Mouse (Mus musculus) granulocyte monocyte progenitor cell, adult 5-6 weeks (primary cell): ENCODE data around the gene Las1l. TPM values are rescaled to one million over a fixed set of nuclear protein-coding genes. Genes with fewer than 3 reads are reported as not detected.
"Not testable (repeated sequence)": the region's sequence is repeated elsewhere in the genome, so short reads cannot be mapped to it uniquely, and the experiment has no call there.

Source experiments
- ATAC-seq: replicated peaks from 2 replicates; pipeline ENCODE4 v1.8.0; 2016; ENCODE audit warnings: mild to moderate bottlenecking, moderate TSS enrichment, inconsistent platforms; ENCODE audit not compliant: poor library complexity, severe bottlenecking
- total RNA-seq, 2 experiments: library from RNA; stranded (forward) in 1 of 2; stranded (reverse) in 1 of 2; fragments of 200-712, 200-1000 nt in 1 of 2; fragments of >200 nt in 1 of 2; fragmentation: Nextera tagmentation in 1 of 2; gene quantifications; 2 replicates each; pipeline ENCODE4 v1.2.3; 2014 to 2017

Gene Las1l
- 41.8 and 47.4 TPM in 2 replicates for total RNA-seq (2014; fragmentation: Nextera tagmentation)
- 43.3 and 46.0 TPM in 2 replicates for total RNA-seq (2017)

DNA sequence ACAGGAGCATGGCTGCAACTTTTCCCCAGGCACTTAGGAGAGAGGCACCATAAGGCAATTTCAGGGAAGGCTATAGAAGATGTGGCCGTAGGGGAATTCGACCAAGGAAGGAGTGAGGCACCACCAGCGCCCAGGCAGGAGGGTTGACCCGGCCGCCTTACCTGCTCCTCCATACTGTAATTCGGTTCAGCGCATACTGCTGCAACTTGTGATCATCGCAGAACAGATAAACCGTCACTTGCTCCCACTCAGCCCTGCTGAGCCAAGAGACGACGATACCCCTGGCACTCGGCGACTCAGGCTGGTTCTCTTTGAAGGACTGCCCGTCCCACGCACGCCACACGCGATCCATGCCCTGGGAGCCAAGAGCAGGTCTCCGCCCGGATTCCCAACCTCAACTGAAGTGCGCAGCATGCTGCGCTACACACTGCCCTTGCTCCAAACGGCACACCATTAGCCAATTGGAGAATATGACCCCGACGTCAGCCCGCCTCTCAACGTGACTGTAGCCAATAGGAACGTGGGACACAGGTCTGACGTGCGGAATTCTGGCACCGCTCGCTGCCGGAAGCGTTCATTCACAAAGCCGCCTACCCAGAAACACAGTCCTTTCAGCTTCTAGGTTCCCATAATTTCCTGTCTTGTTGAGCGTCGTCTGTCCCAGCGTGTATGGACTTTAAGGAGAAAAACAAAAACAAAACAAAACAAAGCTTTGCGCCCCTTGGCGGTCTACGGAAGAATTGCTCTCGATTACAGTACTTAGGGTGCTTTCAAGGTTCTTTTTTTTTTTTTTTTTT is at the start of gene Las1l:
Las1l (minus strand) TSS at position 466 of the 797 bp plus-strand sequence.
- peak; percentile 98 for ATAC-seq

- no peak for ATAC-seq
These were observed 49.6 kb upstream of the Las1l start for GRCm38 (mm10) chrX:96006395-96006794.

GRCm38 (mm10) chrX:95999601-96000000 is 42.8 kb upstream of the Las1l start:
- peak; percentile 70 for ATAC-seq

- ATAC-seq, result no peak; the same call in 1 of the 2 replicates
These were observed 36.4 kb upstream of the Las1l start for GRCm38 (mm10) chrX:95993206-95993605.

GRCm38 (mm10) chrX:95969936-95970335 is 13.2 kb upstream of the Las1l start:
- ATAC-seq, result no peak

DNA sequence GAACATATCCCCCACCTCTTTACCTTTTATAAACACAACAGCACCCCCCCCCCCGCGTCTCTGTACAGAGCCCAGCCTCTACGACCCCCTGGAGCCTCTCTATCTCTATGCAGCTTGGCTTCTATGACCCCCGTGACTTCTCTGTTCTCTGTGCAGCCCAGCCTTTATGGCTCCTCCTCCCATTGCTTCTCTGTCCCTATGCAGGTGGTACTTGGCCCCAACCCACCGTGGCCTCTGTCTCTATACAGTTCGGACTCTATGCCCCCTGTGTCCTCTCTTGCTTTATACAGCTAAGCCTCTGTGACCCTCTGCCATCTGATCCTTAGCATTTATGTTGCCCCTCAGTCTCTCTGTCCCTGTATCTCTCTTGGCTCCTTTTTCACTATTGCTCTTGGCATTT is 12.4 kb upstream of the Las1l start:
- ATAC-seq, result no peak

- ATAC-seq, result peak; percentile 87
These were observed 11.8 kb upstream of the Las1l start for GRCm38 (mm10) chrX:95968594-95968965.

- peak; percentile 77 for ATAC-seq
These were observed 11.3 kb upstream of the Las1l start for GRCm38 (mm10) chrX:95967847-95968593.

DNA sequence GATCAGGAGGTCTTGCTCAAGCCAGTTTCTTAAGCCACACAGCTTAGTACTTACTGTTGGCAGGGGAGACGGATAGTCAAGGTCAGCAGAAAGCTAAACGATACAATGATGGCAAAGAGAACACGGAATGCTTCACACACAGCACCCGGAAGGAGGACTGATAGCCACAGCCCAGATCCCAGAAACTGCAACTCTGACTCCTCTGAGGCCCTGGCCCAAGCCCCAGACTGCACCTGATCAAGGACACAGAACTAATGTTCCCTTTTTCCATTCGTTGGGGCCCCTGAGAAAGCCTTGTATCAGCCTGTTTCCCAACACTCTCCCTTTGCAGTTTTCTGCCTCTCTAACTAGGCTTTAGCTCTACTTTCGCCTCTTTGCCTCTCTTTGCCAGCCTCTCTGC is 8.3 kb upstream of the Las1l start:
- no peak for ATAC-seq

DNA sequence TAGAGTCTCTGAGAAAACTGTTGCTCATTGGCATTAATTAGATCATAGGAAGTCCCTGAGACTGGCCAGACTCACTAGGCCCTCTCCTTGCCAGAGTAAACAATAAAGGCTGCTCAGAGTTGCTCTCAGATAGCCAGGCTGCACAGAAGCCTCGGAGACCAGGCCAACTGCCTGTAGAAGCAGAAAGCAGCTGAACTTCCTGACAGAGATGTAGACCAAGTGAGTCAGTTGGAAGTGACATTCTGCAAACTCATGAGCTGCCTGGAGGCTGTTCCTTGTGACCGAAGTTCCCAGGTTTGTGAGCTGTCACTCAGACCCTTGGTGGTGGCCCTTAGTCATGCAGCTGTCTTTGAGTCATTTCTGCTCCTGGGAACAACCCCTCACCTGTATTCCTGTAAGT is 6.6 kb upstream of the Las1l start:
- ATAC-seq, result no peak

DNA sequence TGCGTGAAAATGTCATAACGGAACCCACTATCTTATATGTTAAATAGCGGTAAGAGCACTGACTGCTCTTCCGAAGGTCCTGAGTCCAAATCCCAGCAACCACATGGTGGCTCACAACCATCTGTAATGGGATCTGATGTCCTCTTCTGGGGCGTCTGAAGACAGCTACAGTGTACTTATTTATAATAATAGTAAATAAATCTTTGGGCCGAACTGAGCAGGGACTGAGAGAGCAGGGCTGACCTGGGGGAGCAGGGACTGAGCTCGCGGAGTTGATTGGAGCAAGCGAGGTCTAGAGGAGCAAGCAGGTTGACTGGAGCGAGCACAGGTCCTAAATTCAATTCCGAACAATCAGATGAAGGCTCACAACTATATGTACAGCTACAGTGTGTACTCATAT is 699 bp upstream of the Las1l start:
- ATAC-seq, result not testable (repeated sequence)

GRCm38 (mm10) chrX:95950776-95951175 is 6.0 kb downstream of the Las1l start:
- peak; percentile 72 for ATAC-seq

- ATAC-seq, result no peak
These were observed 8.6 kb downstream of the Las1l start for GRCm38 (mm10) chrX:95948135-95948534.

DNA sequence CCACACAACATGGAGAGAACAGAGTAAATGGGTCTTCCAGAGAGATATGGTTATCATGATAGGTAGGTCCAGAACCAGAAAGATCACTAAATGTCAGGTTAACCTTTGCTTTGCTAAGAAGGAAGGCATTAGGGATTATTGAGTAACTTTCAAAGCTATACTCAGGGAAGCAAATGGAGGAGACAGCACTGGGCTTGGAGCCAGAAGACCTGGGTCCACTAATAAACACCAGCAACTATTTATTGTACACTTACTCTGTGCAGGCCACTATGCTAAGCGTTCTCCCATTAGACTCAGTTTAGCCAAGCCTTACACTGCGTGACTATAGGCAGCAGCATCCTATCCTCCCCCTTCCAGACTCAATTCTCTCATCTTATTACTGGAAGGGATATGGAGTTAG is 11.3 kb downstream of the Las1l start:
- no peak for ATAC-seq

DNA sequence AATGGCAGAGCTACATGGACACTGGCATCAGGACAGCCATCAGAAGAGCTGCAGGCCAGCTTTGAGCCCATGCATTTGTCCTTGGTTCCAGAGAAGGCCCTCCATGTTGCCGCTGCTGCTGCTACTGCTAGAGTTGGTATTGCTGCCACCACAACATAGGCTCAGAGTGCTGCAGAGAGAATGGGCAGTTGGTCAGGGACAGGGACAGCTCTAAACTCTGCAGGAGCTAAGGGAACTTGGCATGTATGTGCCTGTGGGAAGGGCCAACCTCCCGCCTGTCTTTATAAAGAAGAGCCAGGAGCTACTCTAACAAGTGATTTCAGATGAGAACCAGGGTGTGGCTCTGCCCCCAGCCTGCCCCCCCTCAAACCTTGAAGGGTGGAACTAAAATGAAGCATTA is 21.3 kb downstream of the Las1l start:
- ATAC-seq, result no peak

DNA sequence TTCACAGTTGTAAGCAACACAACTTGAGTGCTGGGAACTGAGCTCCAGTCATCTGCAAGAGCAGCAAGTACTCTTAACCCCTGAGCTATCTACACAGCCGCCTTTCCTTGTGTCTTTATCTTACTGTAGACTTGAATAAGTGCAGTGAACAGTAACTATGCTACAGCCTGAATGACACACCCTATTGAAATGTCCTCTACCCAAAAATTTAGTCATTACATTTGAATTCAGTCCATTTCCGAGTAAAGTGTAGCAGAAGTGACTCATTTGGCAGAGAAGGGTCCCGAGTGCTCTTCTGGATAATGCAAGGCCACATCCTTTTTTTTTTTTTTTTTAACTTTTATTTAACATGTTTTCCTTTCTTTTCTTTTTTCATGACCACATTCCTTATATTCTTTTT is 54.0 kb downstream of the Las1l start:
- no peak for ATAC-seq

Other genes with a start within 250 kb of the Las1l start
- 0.58 and 3.4 TPM in 2 replicates for gene Zc3h12b, start 245.3 kb downstream of the Las1l start, total RNA-seq (2014; fragmentation: Nextera tagmentation)
- gene Zc3h12b, start 245.3 kb downstream of the Las1l start, total RNA-seq (2017), result 0.13 and 0.36 TPM in 2 replicates
- gene Msn, start 139.1 kb upstream of the Las1l start, total RNA-seq (2014; fragmentation: Nextera tagmentation), result 206 and 211 TPM in 2 replicates
- 97.2 and 97.8 TPM in 2 replicates for gene Msn, start 139.1 kb upstream of the Las1l start, total RNA-seq (2017)